Mouse (Mus musculus) E14TG2a.4 (cell line): Measurements from ENCODE around the gene Apoa2.

Experiments
- H3K27me3 ChIP-seq: 2 replicates; pipeline ENCODE4 v1.6.1; 2014; ENCODE audit warnings: low read length, control low read depth; ENCODE audit not compliant: insufficient read depth
- H3K36me3 ChIP-seq: 2 replicates; pipeline ENCODE4 v1.6.1; 2014; ENCODE audit warnings: low read length, control low read depth; ENCODE audit not compliant: insufficient read depth
- H3K4me1 ChIP-seq: replicated peaks from 2 replicates; pipeline ENCODE4 v1.6.1; 2014; ENCODE audit warnings: low read depth, low read length, control low read depth
- H3K4me3 ChIP-seq: replicated peaks from 2 replicates; pipeline ENCODE4 v1.5.1; 2014; ENCODE audit warnings: mild to moderate bottlenecking, low read length
- H3K9me3 ChIP-seq: 2 replicates; pipeline ENCODE4 v1.6.1; 2014; ENCODE audit warnings: low read length, control low read depth
- CTCF ChIP-seq: conservative IDR thresholded peaks from 2 replicates; pipeline ENCODE4 v1.5.1; 2014; ENCODE audit warnings: low read length
- NANOG ChIP-seq: IDR thresholded peaks from 2 replicates; pipeline ENCODE4 v1.6.1; 2014; ENCODE audit warnings: borderline replicate concordance, low read length, mixed read lengths
- POU5F1 ChIP-seq: IDR thresholded peaks from 2 replicates; pipeline ENCODE4 v1.6.1; 2014; ENCODE audit warnings: low read length, borderline replicate concordance

The Apoa2 gene

DNA sequence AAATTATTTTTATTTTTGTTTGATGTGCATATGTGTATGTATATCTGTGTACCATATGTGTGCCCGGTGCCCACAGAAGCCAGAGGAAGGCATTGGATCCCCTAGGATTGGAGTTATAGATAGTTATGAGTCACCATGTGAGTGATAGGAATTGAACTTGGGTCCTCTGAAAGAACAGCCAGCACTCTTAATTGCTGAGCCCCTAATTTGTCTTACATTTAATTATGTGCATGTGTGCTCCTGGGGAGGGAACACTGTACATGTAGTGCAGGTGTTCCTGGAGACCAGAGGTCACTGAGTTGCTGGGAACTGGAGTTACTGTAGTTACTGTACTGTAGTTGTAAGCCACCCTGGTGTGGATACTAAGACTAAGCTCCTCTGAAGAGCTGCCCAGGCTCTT, 24.1 kb upstream of the Apoa2 start:
- peaks cover 4% of the 10 kb centered on the region; the same call in 1 of the 2 replicates for H3K4me1 ChIP-seq
- H3K4me3 ChIP-seq: no peak overlapping the region
- peaks cover 24% of the 10 kb centered on the region for H3K27me3 ChIP-seq
- H3K36me3 ChIP-seq: no peaks in the 10 kb centered on the region
- TF ChIP-seq NANOG: no peak
- TF ChIP-seq POU5F1: no peak
- no peak for TF ChIP-seq CTCF
- no peaks in the 10 kb centered on the region for H3K9me3 ChIP-seq

DNA sequence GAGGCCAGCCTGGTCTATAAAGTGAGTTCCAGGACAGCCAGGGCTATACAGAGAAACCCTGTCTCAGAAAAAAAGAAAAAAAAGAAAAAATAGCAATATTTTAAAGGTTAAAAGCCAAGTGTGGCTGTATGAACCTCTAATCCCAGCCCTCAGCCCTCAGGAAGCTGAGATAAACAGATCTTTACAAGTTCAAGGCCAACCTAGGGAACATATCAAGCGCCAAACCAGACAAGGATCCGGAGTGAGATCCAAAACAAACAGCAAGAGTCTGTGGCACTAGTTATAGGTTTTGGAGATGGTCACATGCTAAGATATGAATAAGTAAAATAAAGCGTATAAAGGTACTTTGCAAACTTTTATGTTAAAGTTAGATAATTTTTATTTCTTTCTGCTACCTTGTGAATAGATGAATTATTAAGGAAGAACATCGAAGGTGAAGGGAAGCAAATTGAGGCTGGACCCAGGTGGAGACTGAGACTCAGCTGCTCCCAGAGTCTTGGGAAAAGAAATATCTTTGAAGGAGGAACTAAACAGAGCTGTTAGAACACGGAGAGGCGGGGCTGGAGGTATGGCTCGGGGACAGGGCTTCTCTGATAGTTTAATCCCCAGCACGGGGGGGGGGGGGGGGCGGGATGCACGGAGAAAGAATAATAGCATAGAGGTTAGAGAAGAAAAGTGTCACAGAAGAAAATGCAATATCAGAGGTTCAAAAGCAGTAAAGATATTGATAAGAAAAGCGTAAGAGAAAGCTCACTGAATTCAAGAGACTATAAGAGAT, 21.2 kb upstream of the Apoa2 start:
- Histone ChIP-seq H3K36me3 (no peaks in the 10 kb centered on the region), H3K4me1 (peaks cover 4% of the 10 kb centered on the region; the same call in 1 of the 2 replicates), H3K4me3 (no peak overlapping the region), H3K9me3 (no peaks in the 10 kb centered on the region), H3K27me3 (peaks cover 12% of the 10 kb centered on the region)
- TF ChIP-seq CTCF (no peak), POU5F1 (no peak), NANOG (no peak)

DNA sequence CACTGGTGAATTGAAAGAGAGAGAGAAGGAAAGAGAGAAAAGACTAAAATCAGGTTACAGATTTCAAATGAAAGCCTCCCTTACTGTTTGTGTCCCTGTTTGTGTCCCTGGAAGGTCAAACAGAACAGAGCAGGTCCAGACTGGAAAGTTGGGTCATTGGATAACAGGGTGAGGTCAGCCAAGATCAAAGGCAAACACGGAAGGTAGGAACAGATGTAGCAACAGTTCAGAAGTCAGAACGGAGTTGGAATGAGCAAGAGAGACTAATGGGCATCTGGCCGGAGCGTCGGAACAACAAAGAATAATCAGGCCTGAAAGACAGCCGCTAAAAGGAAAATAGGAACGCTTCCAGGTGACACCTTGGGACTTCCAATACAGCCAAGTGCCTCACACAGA, 20.6 kb upstream of the Apoa2 start:
- Histone ChIP-seq H3K4me3 (no peak overlapping the region), H3K4me1 (peaks cover 4% of the 10 kb centered on the region; the same call in 1 of the 2 replicates), H3K27me3 (peaks cover 11% of the 10 kb centered on the region), H3K9me3 (no peaks in the 10 kb centered on the region), H3K36me3 (no peaks in the 10 kb centered on the region)
- no peak for TF ChIP-seq NANOG
- no peak for TF ChIP-seq CTCF
- TF ChIP-seq POU5F1: no peak

DNA sequence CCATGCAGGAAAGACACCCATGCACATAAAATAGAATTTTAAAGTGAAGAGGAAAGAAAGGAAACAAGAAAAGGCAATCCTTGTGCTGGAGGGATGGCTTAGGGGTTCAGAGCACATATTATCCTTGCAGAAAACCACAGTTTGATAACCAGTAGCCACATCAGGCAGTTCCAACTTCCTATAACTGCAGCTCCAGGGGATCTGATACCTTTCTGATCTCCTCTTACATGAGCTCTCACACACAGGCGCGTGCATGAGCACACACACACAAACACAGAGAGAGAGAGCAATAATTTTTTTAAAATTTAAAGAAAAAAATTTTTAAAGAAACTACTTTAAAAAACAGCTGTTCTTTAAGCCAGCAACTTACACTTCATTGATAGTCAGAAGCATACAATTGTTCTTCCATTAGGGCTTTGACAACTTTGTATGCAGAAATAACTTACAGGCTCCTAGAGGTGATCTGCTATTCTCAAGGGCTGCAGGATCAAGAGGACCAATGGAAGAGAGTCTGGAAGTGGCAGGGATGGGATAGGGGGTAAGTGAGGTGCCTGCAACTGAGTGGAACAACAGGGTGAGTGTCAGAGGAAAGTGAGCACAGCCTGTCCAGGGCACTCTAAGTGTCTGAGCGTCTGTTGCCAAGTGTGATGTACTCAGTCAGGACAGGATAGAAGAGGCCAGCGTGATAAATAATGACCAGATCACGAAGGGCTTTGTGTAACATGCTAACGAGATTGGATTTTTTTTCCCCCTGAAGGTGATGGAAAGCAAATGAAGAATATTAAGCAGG, 19.0 kb upstream of the Apoa2 start:
- Histone ChIP-seq H3K4me1 (peaks cover 4% of the 10 kb centered on the region; the same call in 1 of the 2 replicates), H3K27me3 (peaks cover 11% of the 10 kb centered on the region), H3K36me3 (no peaks in the 10 kb centered on the region), H3K9me3 (no peaks in the 10 kb centered on the region), H3K4me3 (no peak overlapping the region)
- TF ChIP-seq POU5F1 (no peak), NANOG (no peak), CTCF (no peak)

DNA sequence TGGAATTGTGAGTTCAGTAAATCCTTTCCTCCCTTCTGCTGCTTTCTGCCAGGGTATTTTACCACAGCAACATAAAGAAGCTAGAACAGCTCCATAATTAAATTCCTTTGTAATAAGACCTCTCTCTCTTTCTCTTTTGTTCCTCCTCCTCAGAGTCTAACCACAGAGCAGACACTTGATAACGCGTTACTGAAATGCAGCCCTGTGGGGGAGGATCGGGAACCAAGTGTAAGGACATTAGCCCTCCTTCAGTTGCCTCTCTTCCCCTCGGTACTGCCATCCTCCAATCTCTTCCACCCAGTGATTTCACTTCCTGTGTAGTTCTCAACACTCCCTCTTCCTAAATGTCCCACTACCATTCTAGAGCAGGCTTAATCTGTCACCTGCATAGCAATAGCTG, 15.4 kb upstream of the Apoa2 start:
- no peaks in the 10 kb centered on the region for H3K36me3 ChIP-seq
- no peak for TF ChIP-seq NANOG
- no peak for TF ChIP-seq POU5F1
- no peak for TF ChIP-seq CTCF
- H3K4me3 ChIP-seq: no peak overlapping the region
- peaks cover 11% of the 10 kb centered on the region for H3K27me3 ChIP-seq
- H3K9me3 ChIP-seq: no peaks in the 10 kb centered on the region
- peaks cover 7% of the 10 kb centered on the region; the same call in 1 of the 2 replicates for H3K4me1 ChIP-seq

DNA sequence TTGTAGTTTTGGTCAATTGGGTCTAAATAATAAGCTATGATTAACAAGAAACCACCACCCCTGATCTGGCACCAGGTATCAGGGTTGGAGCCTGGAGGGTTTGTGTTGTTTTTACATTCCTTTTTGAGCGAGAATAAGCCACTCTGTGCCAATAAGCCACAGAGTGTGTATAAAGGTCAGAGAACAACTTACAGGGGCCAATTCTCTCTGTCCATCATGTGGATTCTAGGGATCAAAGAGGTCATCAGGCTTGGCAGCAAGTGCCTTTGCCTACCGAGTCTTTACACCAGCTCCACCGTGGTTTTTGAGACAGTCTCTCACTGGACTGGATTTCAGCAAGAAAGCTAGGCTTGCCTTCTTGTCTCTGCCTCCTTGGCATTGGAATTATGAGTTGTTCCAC, 12.0 kb upstream of the Apoa2 start:
- Histone ChIP-seq H3K27me3 (peaks cover 7% of the 10 kb centered on the region; the same call in 1 of the 2 replicates), H3K4me1 (peaks cover 23% of the 10 kb centered on the region), H3K9me3 (no peaks in the 10 kb centered on the region), H3K36me3 (no peaks in the 10 kb centered on the region), H3K4me3 (no peak overlapping the region)
- TF ChIP-seq NANOG (no peak), CTCF (no peak), POU5F1 (no peak)

DNA sequence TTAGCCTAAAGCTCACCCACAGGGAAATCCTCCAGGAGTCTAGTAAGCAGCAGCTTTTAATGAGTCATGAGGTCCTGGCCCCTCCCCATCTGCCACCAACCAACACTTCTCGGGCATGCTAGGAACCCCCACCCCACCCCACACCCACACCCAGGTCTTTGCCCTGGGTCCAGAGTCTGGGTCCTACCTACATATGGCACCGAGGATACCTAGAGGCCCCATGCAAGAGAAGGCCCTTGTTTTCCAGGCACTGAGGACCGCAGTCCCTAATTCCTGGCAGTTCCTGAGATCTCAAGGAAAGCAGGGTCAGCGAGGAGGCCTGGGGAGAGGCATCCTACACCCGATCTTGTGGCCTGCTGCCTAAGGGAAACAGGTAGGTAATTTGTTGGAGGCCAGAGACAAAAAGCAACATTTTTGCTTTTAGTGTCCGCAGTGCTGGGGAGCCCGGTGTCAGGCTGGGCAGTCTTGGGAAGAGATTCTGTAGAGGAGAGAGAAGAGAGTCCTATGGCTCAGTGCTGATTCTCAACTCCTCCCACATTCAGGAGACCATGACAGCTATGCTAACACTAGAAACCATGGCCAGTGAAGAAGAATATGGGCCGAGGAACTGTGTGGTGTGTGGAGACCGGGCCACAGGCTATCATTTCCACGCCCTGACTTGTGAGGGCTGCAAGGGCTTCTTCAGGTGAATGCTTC, 10.9 kb upstream of the Apoa2 start, which contains the start of gene Nr1i3:
Nr1i3 (plus strand) TSS at position 170 of the 696 bp plus-strand sequence.
- Histone ChIP-seq H3K27me3 (peaks cover 7% of the 10 kb centered on the region; the same call in 1 of the 2 replicates), H3K4me1 (peaks cover 34% of the 10 kb centered on the region), H3K36me3 (peaks cover 5% of the 10 kb centered on the region; the same call in 1 of the 2 replicates), H3K4me3 (no peak within 1 kb of the TSS), H3K9me3 (no peaks in the 10 kb centered on the region)
- no peak for TF ChIP-seq NANOG
- TF ChIP-seq CTCF: no peak
- TF ChIP-seq POU5F1: no peak

DNA sequence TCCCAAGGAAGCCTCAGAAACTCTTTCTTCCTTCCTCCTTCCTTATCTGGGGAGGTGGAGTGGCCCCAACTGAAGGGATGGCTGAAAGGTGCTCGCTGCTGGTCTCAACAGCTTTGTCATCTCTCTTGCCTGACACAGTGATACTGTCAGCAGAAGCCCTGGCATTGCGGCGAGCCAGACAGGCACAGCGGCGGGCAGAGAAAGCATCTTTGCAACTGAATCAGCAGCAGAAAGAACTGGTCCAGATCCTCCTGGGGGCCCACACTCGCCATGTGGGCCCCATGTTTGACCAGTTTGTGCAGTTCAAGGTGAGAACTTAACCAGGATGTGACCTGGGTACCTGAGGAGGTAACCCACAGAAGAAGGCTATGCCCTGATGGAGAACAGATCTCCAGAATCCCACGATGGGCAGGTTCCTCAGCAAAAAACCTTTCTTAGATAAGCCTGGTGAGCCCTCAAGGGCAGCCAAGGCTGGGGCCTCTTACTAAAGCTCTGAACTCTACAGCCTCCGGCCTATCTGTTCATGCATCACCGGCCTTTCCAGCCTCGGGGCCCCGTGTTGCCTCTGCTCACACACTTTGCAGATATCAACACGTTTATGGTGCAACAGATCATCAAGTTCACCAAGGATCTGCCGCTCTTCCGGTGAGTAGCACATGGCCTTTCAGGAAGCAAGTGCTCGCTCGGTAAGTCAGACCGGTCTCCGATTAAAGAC, 8.5 kb upstream of the Apoa2 start:
- peaks cover 7% of the 10 kb centered on the region; the same call in 1 of the 2 replicates for H3K27me3 ChIP-seq
- H3K4me1 ChIP-seq: peaks cover 59% of the 10 kb centered on the region
- no peaks in the 10 kb centered on the region for H3K9me3 ChIP-seq
- TF ChIP-seq POU5F1 (no peak), NANOG (no peak), CTCF (no peak)
- no peak overlapping the region for H3K4me3 ChIP-seq
- H3K36me3 ChIP-seq: peaks cover 23% of the 10 kb centered on the region
